Mouse (Mus musculus): ENCODE results near the gene Gm43951.

GRCm38 (mm10) chr11:72155981-72156428 is 50.6 kb downstream of the Gm43951 start:
- TF ChIP-seq CTCF (IDR thresholded peaks at IDR 0.05; ENCODE audit: control insufficient read depth, insufficient read depth, low read length) = no peak
- TF ChIP-seq POLR2A (IDR thresholded peaks at IDR 0.05; ENCODE audit: borderline replicate concordance, control insufficient read depth, low read depth, low read length) = no peak

All from bone marrow, adult 2 months (tissue).